Mouse (Mus musculus) ovary, postnatal 10 days (tissue): ENCODE results near the gene Rps6ka1.
"Not testable (repeated sequence)": the region's sequence is repeated elsewhere in the genome, so short reads cannot be mapped to it uniquely, and the experiment has no call there.

Source experiments
- DNase-seq: peaks from one replicate; pipeline ENCODE4 v3.0.0; 2022; ENCODE audit warnings: low spot score

Rps6ka1 gene

DNA sequence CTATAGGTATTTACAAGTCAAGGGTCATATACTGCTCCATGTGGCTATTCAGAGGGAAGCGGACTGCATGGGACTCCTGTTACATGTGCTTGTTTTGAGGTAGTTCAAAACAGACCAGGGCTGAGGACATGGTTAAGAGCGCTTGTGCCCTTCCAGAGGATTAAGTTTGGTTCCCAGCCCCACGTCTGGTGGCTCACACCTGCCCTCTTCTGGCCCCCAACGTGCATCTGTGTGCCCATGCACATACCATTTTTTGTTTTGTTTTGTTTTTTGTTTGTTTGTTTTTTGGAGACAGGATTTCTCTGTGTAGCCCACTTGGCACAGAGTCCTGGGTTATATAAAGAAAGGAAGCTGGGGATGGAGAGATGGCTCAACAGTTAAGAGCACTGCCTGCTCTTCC lies 30.1 kb downstream of the Rps6ka1 start:
- no peak for DNase-seq

DNA sequence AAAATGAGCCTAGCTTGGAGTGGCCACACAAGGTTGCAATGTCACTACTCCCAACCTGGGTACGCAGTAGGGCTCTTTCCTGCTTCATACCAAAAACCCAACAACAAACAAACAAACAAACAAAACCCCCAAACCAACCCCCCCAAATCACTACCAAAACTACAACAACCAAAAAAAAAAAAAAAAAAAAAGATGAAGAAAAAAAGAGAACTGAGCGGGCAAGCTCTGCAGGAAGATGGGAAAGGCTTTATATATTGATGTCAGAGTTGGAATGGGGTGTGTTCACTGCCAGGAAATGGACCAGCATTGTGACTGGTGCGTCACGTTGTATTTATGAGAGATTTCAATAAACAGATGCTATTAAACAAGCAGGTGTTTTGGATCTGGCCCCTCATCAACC lies 33.0 kb downstream of the Rps6ka1 start:
- no peak for DNase-seq

DNA sequence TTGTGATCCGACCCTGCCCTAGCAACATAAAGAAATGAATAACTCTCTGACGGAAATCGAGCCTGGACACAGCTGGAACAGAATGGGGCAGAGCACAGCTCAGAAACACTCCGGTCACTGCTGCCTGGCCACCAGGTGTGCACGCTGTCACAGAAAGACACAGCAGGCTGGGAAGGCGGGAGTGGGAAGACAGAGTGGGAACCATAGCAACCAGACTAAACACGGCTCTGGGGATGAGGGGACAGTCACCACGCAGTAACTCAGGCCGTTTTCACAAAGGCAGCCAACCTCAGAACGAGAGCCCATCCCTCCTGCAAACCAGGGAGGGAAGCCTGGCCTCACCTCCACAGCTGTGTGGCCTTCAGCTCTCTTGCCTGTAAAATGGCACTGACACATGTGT lies 34.0 kb downstream of the Rps6ka1 start:
- DNase-seq, result no peak

DNA sequence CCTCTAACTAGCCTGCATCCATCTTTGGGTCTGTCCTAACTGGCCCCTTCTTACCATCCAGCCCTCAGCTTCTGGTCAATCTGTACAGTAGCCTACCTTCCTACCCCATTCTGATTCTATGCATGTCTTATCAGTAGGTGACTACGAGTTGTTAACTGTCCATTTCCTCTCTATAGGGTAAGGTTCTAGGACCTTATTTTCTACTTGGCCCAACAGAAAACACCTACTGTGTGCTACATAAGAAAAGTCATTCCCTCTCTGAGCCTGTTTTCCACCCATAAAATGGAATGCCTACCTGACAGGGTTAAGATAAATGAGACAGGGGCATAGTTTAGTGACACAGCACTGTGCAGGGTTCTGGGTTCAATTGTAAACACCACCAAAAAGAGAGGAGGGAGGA lies 41.0 kb downstream of the Rps6ka1 start:
- no peak for DNase-seq

DNA sequence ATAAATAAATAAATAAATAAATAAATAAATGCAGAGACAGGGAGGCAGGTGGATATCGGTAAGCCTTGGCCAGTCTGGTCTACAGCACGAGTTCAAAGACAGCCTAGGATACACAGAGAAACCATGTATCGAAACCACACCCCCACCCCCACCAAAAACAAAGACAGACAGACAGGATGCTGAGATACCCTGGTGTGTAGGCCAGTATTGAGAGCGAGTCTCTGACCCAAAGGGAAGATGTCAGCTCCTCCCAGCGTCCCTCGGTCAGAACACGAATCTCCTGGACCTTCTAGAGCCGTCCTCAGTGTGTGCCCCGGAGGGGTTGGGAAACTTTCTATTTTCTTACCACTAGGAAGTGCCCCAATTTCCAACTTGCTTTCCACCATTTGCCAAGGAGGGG lies 42.5 kb downstream of the Rps6ka1 start:
- DNase-seq, result no peak

DNA sequence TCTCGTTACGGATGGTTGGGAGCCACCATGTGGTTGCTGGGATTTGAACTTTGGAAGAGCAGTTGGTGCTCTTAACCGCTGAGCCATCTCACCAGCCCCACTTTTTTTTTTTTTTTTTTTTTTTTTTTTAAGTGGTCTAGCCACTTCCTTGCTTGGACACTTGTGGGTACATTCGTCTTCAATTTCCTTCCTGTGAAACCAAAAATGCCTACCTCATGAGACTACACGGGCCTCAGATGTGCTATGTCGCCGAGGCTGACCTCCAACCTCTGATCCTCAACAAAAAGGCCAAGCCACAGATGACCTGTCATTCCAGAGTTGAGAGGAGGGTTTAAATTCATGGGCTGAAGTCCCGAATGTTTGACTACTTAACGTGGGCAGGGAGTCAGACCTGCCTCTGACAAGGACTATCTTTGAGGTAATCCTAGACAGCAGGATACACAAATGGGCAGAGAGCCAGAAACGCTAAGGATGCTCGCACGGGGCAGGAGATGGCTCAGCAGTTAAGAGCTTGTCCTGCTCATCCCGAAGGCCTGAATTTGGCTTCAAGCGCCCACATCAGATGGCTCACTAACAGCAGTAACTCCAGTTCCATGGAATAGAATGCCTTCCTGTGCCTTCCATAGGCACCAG lies 43.3 kb downstream of the Rps6ka1 start:
- DNase-seq, result no peak

DNA sequence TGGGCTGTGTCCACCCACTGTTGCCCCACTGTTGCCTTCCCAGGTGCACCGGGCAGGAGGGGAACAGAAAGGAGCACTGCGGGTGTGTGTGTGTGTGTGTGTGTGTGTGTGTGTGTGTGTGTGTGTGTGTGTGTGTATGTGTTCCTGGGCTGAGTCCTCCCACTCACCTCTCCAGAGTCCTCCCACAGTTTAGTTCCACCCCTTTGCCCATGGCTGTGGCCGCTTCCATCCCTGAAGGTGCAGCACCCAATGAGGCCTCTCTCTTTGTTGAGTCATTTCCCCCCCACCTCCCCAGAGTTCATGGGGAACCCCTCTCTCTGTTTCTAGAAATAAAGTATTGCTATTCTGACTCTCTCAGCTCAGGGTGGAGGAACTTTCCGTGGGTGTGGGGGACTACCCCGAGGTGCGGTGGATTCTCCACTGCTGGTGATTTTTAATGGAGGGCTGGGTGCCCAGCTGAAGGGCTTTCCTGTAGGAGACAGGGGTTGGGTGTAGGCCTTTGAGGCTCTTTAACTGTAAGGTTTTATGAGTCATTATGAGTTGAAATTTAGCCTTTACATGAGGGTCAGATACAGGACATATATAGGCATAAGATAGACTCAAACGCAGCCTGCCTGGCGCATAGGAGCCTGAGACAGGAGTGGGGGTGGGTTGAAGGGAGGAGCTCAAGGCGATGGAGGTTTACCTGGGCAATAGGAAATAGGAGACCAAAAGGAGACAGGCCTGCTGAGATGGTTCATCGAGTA lies 44.4 kb downstream of the Rps6ka1 start:
- DNase-seq, result no peak

DNA sequence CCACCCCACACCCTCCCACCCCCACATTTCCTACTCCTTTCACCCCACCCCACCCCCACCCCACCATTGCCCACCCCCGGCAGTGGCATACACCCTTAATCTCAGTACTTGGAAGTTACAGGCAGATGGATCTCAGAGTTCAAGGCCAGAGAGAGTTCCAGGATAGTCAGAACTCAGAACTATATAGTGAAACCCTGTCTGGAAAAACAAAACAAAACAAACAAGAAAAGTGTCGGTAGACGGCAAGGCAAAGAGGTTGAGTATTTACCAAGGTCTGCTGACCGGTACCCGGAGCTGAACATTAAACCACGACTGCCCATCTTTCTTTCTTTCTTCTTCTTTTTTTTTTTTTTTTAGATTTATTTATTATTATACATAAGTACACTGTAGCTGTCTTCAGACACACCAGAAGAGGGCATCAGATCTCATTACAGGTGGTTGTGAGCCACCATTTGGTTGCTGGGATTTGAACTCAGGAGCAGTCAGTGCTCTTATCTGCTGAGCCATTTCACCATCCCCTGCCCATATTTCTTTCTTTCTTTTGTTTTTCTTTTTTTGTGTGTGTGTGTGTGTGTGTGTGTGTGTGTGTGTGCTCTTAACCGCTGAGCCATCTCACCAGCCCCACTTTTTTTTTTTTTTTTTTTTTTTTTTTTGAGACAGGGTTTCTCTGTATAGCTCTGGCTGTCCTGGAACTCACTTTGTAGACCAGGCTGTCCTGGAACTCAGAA lies 45.7 kb downstream of the Rps6ka1 start:
- DNase-seq, result not testable (repeated sequence)

DNA sequence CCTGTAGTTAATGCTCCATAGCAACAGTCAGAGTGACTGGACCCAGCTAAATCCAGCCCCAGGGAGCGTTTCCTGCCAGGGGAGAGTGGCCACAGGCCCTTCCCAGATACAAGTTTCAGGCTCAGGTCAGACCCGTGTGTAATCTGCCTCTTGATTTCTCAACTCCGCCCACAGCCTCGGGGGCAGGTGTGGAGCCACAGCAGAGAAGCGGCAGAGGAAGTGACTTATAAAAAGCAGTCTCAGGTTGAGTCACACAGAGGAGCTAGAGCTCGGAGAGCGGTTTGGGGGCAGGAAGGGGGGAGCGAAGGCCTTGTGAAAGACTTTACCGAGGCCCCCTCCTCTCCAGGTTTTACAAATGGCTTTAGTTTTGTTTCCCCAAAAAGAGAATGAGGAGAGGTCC lies 46.6 kb downstream of the Rps6ka1 start:
- DNase-seq, result no peak

DNA sequence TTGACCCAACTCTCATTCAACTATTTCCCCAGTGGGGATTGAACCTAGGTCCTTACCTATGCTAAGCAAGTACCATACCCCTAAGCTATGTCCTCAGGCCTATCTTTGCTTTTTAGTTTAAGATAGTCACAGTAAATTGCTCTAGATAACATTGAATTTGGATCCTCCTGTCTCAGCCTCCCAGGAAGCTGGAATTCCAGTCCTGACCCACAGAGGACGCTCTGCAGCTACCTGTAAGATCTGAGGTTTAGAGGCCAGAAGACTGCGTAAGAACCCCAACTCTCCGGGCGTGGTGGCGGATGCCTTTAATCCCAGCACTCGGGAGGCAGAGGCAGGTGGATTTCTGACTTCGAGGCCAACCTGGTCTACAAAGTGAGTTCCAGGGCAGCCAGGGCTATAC lies 47.1 kb downstream of the Rps6ka1 start:
- no peak for DNase-seq

DNA sequence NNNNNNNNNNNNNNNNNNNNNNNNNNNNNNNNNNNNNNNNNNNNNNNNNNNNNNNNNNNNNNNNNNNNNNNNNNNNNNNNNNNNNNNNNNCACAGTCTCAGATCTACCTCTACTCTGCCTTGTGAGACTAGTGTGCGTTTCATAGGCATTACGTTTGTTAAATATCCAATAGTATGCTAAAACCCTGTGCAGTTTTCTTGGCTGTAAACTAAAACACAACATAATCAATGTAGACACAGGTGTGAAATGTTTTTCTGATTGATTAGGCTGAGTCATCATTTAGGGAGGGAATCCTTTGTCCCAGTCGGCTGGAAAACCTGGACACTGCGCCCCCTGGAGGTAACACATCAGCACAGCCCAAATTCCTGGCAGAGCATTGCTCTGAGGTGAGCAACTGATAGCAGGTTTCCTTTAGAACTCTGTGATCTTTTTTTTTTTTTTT lies 48.2 kb downstream of the Rps6ka1 start:
- no peak for DNase-seq

DNA sequence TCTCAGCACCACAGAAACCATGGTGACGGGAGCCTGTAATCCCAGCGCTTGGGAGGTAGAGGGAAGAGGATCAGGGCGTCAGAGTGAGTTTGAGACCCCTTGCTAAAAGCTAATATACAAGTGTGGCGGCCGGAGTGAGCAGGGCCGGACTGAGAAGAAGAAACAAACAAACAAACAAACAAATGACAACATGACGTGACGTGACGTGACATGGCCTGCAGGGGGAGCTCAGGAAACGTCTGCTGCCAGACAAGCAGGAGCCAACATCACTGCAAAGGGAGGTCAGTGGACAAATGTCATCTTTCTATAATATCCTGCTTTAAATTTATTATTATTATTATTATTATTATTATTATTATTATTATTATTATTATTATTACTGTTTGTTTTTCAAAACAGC lies 51.0 kb downstream of the Rps6ka1 start:
- DNase-seq, result no peak

DNA sequence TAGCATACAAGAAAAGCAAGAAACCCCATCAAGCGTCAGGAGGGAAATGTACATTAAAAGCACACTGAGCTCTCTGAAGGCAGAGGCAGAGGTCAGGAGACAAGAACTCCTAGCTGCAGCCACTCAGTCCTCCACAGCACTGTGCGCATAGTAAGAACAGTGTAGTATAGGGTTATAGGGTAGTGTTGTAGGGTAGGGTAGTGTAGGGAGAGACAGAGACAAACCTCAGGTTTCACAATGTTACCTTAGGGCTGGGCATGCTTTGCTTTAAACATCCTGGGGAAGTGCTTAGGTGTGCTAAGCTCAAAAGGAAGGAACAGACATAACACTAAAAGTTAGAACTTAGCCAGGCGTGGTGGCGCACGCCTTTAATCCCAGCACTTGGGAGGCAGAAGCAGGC lies 52.4 kb downstream of the Rps6ka1 start:
- no peak for DNase-seq

DNA sequence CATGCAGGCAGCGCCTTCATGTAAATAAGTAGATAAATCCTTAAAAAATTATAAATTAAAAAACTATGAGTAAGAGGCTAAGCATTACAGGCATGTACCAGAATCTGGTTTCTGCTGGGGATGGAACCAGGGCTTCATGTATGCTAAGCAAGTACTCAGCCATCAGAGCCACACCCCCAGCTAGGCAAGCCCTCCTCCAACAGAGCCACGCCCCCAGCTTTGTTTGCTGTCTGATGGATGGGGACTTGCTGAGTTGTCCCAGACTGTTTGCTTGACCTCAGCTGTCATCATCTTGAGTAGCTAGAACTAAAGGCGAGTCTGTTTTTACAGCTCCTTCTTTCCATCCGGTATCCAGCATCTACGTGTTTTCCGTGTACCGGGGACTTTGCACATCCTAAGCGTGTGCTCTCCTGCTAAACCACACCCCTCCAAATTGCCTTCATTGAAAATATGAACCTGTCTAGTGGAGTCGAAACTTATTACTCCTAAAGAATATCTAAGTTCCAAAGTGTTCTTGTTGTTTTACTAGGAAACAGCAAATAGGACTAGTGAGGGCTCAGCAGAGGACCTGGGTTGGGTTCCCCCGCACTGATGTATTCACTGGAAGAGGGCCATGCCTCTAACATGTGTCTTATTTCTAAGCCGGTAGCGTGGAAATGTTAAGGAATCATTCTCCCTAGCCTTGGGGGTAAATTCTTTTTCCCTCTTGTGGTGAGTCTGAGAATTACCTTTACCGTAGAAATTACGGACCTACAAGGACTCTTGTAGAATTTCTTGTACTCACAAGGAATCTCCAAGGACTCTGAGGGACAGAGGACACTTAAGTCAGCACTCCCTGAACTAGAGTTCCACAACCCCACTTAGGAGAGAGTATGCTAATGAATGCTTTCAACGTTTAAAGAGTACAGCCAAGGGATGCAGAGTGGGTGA lies 54.4 kb downstream of the Rps6ka1 start:
- no peak for DNase-seq

DNA sequence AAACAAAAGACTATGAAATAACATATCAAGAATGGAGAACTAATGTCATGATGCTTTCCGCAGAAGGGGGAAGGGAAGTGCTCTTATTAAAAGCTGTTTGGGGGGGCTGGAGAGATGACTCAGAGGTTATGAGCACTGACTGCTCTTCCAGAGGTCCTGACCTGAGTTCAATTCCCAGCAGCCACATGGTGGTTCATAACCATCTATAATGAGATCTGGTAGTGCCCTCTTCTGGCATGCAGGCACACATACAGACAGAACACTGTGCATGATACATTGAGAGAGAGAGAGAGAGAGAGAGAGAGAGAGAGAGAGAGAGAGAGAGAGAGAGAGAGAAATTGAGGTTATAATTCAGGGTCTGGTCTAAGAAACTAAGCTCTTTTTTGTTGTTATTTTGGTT lies 57.1 kb downstream of the Rps6ka1 start:
- DNase-seq, result no peak

DNA sequence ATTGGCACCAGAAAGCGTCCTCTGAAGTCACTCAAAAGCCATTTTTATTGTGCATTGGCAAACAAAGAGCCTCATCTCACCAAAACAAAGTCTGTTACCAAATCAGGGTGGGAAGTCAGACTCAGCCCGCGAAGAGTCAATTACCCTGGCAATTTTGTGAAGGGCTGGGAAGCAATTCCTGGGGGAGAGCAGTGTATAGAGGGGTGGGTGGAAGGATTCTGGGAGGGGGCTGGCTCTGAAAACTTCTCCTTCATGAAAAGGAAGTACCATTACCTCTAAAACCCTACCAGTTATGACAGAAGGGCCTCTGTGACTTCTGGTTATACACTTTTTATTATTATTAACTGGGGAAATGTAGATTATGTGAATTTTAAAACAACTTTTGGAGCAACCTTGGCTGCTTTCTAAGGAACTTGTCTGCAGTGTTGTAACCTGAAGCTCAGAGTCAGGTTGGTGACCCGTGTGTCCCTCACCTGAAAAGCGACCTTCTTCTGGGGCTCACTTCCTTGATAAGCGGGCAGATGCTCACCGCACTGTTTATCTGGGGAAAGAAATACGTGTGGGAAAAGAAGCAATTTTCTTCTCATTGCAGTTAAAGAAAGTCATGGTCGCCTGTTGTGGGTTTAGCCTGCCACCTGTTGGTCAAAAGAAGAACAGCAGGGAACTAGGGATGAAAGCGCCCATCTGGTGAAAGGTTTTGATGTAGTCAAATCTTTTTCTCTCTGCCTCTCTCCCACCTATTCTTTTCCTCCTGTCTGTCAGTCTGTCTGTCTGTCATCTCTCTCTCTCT lies 58.1 kb downstream of the Rps6ka1 start:
- peak; percentile 50 for DNase-seq

DNA sequence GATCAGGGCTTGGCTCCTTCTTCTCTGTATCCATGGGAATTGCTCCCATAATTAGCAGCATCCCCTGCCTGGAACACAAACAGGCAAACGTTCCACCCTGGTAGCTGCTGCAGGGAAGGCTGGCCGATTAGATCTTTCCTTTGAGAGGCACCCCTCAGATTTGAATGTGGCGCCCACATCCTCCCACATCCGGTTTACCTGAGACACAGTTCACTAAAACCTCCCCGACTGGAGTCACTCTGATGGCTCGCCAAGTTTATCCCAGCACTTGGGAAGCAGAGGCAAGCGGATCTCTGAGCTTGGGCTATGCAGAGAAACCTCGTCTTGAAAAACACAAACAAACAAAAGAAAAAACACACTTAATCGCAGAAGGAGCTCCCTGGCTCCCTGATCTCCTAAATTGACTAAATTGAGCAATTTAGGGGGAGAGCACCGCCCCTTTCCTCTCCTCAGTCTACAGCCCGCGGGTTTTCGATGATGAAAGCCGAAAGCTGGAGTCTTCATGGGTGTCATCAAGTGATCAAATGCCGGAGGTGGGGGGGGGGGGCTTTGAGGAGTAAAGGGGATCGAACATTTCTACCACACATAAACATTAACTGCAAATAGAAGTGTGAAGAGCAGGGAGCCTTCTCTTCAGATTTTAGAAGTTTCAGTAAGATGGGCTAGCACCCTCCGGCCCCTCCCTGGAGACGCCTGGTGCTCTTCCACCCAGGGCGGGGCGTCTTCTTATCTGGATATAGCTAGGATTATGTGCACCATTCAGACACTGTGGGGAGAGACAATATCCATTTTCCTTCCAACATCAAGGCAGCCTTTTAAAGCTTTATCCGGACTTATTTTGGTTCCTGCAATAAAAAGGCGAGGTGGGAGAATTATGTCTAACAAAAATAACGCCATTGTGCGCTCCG lies 59.5 kb downstream of the Rps6ka1 start:
- no peak for DNase-seq

DNA sequence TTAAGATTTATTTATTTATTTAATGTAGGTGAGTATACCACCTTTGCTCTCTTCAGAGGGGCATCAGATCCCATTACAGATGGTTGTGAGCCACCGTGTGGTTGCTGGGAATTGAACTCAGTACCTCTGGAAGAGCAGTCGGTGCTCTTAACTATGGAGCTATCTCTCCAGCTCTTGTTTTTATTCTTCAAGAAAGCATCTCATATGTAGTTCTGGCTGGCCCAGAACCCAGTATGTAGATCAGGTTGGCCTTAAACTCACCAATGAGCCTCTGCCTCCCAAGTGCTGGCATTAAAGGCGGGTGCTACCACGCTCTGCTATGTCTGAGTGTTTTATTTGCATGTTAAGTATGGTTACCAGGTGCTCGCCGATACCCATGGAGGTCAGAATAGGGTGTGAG lies 60.2 kb downstream of the Rps6ka1 start:
- no peak for DNase-seq

DNA sequence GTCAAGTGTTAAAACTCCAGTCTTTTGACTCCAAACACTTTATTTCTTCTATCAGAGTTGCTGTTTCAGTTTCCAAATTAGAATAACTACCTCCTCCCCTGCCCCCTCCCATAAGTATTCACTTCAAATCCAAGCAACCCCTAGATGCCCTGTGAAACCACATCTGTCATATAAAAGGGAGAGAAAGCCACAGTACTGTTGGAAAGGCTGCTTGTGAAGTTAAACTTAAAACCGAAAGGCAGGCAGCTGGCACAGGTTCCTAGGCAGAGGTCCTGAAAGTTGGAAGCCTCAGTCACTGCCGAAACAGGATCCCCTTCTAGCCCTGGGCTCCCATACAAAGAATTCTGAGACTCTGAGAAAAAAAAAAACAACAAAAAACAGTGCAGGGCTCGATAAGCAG lies 61.9 kb downstream of the Rps6ka1 start:
- no peak for DNase-seq
